Mouse (Mus musculus) cerebellum, postnatal 36 days (tissue): ENCODE measurements around the gene Cdkn1b.

Source experiments
- DNase-seq, 2 experiments: peaks; one replicate each; pipeline ENCODE4 v3.0.0; 2021 to 2022; ENCODE audit warnings: mixed read lengths in 2 of 2

Cdkn1b gene

DNA sequence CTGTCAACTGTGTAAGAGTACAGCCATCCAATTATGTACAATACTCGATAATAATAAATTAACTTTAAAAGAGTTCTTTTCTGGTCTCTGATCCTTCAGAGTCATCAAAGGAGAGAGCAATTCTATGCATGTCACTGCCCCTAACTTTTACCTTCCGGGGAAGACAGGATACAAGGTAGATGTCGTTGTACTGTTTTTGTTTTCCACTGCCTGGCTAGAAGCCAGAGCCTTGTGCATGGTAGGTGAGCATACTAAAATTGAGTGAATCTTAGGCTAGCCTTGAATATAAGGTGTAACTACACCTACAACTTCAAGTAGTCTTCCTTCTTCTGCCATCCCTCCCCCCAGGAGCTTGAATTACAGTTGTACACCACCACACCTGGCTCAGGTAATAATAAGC lies 10.9 kb downstream of the Cdkn1b start:
- DNase-seq, result no peak

DNA sequence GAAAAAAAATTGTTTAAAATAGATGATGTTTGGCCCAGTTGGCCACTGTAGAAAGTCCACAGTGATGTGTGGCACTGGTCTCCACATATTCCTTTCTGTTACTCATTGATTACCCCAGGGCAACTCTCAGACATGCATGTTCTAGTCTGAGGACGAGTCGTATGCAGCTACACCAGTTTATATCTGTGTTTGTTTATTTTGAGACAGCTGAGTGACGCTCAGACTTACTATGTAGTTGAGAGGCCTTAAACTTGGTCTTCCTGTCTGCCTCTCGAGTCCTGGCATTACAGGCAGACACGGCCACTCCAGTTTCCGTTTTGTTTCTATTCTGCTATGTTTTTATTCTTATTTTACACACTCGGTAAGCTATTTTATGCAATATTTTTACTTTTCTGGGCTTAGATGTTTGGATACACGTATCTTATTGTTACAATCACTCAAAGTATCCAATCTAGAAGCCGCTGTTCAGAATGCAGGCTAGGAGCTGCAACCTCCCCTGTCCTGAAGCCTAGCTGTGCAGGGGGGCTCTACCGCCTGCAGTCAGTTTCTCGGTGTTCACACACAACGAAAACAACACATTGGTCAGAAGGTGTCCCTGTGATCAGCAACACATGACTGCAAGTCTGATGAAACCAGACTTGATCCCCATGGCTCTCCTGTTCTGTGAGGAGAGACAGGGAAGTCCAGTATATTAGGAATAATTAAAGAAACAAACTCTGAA lies 12.4 kb downstream of the Cdkn1b start:
- no peak for DNase-seq

DNA sequence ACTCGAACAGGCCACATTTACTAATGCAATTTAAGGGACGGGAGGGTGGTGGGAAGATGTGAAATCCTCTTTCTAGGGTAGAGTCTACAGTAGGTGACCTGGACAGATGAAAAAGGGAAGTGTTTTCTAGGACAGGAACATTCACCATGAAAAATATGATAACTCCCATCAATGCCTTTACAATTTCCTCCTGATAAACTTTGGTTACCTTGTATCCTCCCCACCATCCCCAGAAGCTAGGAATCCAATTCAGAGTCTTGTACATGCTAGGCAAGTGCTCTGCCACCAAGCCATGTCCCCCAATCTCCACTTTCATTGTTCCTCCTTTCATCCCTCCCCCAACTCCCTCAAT lies 13.0 kb downstream of the Cdkn1b start:
- DNase-seq, result no peak

DNA sequence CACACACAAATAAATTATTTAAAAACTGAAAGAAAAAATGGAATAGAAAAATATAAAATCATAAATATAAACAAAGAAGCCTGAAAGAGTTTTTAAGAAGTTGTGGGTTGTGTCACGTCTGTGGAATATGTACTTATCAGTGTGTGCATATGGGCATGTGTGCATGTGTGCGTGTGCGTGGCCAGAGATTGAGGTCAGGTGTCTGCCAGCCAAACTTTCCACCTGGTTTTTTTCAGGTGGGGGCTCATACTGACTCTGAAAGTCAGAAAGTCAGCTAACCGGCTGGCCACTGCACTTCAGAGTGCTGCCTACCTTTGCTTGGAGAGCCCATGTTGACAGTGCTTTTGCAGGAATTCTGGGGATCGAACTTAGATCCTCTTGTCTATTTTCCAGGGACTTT lies 14.1 kb downstream of the Cdkn1b start:
- DNase-seq, result no peak

DNA sequence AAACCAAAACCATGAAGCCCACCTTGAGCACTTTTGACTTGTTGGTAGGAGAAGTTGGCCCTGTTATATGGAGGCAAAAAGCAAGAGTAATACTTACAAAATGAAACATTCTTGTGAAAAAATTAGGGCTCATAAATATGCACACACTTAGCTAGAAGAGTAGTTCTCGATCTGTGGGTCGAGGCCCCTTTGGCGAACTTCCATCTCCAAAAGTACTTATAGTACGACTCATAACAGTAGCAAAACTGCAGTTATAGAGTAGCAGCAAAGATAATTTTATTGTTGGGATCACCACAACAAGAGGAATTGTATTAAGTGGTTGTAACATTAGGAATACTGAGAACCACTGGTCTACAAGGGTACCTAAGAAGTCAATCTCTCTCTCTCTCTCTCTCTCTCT lies 19.6 kb downstream of the Cdkn1b start:
- DNase-seq, result no peak

DNA sequence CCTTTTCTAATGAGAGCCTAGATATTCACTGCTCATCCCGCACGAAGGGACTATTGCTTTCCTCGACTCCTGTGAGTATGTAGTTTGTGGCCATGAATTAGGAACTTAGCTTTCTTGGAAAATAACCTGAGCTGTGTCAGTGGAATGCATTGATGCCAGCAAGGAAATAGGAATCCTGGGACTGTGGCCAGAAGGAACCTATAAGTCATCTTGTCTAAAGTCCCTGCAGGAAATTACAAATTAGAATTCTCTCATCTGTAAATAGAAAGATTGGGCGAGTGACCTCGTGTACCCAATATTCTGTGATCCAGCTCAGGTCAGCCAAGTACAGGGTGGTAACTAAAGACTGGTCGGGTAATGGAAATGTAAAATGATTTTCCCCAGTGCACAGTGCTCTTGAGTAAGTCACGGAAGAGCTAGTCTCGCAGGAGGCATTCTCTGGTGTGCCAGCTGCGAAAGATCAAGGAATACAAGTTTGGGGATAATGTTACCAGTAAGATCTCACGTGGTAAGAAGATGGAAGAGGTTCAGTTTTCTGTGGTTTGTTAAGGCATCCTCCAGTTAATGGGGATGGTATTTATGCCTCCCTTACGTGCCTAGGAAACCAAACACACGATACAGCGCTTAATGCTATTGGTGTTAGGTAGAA lies 23.7 kb downstream of the Cdkn1b start:
- DNase-seq, result no peak

DNA sequence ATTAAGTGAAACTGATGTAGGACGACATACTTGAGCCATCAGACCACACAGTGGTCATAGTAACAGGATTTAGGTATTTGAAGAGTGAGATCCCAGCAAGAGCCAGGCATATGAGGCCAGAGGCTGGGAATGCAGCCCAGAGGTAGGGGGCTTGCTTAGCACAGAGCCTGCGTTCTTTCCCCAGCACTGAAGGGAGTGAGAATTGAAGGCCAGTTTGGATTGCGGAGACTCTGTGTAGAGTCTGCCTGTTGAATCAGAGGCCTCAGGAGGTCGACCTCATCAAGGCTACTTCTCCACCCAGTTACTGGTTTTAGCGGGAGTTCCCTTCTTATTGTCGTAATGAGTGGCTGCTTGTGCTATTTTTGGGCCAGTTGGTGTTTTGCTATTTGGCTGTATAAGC lies 25.9 kb downstream of the Cdkn1b start:
- no peak for DNase-seq

DNA sequence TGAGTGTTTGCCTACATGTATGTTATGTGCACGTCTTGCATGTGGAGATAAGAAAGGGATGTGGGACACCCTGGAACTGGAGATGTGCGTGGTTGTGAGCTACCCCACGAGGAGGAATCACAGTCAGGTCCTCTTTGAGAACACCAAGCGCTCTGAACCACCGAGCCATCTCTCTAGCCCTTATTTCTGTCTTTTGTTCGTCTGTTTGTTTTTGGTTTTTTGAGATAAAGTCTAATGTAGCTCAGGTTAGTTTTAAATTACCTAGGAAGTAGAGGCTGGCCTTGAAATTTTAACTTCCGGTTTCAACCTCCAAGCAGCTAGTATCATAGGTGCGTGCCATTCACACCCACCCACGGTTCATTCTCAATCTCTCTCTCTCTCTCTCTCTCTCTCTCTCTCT lies 26.7 kb downstream of the Cdkn1b start:
- DNase-seq, result no peak

DNA sequence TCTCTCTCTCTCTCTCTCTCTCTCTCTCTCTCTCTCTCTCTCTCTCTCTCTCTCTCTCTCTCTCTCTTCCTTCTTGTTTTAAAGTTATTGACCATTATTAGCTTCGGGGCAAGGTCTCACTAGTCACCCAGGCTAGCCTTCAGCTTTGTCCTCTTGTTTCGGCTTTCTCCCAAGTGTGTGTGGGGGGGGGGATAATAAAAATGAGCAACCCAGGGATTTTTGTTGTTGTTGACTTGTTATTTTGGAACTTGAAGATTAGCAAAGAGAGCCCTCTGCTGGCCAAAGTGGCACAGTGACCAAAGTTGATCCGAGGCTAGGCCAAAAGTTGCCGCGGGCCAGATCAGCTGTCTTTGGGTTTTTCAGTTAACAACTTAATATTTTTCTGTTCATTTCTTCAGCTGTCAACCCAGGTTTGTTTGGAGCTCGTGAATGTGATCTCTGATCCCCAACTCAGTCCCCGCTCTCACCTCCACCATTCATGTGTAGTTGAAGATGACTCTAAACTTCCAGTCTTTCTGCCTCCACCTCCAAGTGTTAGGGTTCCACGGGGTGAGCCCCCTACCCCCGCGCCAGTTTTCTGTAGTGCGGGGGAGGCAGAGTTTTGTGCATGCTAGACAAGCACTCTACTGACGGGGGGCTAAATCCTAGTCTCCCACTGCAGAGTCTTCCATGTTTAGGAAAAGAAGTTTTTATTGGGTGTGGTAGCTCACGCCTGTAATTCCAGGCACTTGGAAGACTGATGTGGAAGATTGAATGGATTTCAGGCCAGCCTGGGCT lies 27.3 kb downstream of the Cdkn1b start:
- peak; percentile 70 to 80 for DNase-seq

DNA sequence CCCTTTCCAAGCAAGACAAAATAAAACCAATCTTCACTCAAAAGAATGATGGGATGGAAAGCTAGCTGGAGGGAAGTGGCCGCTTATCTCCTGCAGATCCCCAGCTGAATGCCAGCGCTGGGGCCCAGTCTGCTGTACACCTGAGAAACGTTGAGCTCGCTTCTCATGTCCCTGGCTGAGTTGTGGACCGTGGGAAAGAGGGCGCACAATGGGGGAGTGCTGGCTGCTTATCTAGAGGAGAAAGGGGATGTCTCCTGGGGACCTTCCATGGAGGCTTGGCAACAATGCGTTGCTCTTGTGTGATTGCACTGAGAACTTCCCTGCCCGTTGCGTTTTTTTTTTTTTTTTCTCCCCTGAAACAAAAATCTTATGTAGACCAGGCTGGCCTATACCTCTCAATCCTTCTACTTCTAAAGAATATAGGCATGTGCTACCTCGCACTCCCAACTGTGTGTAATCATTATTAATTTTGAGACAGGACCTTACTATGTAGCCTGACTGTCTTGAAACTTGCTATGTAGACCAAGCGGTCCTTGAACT lies 28.4 kb downstream of the Cdkn1b start:
- DNase-seq, result no peak

DNA sequence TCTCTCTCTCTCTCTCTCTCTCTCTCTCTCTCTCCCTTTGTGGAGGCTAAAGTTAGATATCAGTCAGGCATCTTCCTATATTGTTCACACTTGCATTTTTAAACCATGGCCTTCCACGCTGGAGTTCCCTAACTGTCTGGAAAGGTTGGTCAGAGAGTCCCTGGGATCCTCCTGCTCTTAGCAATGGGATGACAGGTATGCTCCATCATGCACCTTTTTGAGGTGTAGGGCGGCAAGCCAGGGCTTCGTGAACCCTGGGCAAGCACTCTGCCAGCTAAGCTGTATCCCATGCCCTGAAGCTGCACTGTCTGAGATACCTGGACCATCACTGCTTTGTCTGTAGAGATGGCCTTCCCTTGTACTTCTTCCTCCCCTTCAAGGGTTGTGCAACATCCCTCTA lies 29.0 kb downstream of the Cdkn1b start:
- DNase-seq, result no peak

DNA sequence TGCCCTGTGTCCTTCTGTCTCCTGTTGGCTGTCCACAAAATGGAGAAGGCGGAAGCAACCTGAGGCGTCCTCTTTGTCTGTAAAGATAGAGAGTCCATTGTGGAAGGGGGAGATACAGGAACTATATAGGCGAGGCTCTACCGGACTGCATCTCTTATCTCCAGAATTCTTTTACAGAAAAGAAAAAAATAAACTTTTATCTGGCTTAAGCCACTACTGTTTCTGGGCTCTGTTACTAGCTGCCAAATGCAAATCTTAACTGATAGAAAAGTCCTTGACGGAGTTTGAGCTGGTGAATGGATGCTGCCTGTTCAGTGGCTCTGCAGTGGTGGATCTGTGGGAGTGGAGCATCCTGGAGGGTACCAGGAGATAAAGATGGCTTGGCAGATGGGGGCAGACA lies 31.2 kb downstream of the Cdkn1b start:
- DNase-seq, result no peak

DNA sequence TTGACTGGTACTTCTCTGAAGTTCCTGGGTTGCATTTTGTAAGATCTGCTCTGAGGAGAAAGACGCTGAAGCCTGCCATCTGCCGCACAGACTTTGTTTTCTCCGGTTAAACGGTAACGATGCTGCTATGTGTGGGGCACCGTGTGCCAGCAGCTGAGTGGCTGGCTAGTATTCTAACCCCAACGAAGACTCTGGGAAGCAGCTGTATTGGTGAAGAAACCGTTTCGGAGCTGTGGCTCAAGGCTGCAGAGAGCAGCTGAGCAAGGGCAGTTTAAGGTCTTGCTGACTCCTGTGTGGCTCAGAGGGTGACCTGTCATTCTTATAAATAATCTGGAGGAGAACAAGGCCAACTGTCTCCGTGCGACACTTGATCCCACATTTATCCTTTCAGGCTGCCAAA lies 33.8 kb downstream of the Cdkn1b start:
- peak in 1 of 2 experiments; percentile 12 for DNase-seq

DNA sequence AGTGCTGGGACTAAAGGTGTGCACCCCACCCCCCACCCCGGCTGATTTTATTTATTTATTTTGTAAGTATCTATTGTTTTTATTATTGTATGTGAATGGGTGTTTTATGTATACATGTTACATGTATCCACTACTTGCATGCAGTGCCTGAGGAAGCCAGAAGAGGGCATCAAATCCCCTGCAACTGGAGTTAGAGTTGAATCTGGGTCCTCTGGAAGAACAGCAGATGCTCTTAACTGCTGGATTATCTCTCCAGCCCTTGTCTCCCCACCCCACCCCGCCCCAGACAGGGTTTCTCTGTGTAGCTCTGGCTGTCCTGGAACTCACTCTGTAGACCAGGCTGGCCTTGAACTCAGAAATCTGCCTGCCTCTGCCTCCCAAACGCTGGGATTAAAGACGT lies 36.2 kb downstream of the Cdkn1b start:
- no peak for DNase-seq

DNA sequence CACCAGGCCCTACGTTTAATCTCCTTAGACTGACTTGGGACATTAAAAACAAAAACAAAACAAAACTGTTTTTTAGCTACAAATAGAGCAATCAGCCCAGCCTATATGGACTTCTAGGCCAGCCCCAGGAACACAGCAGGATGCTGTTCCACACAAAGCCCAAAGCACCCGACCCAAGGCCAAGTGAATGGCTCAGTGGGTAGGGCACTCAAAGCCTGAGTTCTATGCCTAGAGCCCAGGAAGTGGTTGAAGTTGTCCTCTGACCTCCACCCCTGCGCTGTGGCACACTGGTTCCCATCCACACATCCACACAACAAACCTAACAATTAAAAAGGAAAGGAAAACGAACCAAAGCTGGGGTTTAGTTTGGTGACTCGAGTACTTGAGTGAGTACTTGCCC lies 41.1 kb downstream of the Cdkn1b start:
- DNase-seq, result no peak

DNA sequence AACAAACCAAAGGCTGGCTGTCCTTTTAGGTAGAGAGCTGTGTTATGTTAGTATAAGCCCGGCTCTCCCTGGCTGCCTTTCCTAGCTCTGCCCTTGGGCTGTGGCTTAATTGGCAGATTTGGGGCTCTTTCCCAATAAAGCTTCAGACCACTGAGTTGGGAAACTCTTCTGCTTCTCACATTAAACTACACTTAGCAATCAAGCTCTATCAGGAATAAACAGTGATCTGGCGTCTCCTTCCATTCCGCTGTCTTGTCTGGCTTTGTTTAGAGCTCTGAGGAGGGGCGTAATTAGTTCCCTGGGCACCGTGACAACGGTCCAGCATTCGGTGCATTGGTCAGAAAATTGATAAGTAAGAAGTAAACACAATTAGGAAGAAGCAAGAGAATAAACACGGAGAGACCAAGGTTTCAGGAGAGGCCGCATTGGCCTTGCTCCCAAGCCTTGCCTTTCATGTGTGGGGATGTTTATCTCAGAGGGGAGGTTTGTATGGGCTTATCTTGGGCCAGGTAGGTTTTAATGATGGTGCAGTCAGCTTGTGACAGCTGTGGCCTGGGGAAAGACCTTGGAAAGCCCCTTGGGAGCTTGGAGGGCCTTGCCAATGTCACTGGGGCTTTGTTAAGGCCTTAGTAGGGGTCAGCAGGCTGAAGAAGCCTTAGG lies 41.8 kb downstream of the Cdkn1b start:
- DNase-seq, result no peak

DNA sequence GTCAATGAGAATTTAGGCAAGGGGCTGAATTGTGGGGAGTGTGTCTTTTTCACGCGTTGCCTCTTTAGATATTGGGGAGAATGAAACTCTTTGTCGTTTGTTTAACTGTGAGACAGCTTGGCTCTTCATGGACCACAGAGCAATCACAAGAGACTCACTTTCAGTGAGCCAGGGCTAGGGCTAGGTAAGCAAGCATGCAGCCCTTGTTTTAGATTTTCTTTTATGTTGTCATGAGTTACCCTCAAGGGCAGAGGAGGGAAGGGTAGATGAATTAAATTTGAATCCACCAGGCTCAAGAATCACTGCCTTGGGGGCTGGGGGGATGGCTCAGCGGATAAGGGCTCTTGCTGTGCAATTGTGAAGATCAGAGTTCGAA lies 42.3 kb downstream of the Cdkn1b start:
- DNase-seq, result no peak

DNA sequence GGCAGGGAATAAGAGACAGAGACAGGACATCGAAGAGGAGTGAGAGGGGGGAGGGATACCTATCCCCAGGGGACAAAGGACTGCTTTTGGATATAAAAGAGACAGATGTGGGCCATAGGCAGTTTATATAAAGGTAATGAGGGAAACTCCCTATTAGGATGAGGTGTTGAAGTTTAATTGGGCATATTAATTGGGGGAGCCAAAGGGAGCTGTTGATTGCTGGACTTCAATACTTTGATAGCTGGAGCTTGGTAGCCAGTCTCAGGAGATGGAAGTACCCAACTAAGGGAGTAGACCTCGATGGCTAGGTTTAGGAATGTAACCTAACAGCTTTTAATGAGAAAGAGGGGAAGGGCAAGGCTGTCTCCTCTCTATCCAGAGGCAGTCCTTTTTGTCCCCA lies 43.7 kb downstream of the Cdkn1b start:
- DNase-seq, result no peak

DNA sequence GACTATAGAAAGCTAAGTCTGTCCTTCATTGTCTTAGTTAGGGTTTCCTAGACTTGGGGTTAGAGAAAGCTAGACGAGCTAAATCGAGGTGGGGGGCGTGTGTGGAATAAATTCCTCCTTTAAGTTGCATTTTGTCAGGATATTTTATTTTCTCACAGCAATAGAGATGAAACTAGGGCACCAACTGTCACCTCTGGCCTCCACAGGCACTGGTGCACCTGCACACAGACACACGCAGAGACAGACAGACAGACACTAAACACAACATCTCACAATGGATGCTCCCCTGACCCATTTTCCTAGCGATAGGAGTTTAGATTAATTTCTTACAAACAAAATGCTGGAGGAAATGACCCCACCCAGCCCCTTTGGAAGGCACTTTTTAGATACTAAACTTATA lies 46.5 kb downstream of the Cdkn1b start:
- no peak for DNase-seq

DNA sequence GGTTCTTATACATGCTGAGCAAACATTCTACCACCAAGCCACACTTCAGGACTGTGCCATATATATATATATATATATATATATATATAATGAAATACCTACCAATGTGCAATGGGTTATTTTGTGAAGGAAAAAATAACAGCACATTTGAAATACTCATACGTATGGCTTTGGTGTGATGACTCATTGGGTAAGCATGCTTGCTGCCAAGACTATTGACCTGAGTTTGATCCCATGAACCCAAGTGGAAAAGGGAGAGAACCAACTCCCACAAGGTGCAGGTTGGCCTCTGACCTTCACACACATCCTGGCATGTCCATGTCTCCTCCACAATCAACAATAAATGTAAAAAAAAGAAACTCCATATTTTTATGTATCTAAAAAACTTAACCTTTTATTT lies 48.1 kb downstream of the Cdkn1b start:
- no peak for DNase-seq

DNA sequence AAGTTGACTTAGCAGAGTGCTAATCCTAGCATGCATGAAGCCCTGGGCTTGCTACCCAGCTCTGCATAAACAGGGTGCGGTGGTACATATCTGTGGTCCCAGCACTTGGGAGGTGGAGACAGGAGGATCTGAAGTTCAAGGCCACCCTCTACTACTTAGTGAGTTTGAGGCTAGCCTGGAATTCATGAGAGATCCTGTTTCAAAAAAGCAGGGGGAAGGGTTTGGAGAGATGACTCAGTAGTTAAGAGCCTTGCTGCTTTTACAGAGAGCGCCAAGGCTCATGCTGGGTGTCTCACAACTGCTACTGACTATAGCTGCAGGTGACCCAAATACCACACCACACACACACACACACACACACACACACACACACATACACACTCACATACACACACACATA lies 49.3 kb downstream of the Cdkn1b start:
- DNase-seq, result no peak

DNA sequence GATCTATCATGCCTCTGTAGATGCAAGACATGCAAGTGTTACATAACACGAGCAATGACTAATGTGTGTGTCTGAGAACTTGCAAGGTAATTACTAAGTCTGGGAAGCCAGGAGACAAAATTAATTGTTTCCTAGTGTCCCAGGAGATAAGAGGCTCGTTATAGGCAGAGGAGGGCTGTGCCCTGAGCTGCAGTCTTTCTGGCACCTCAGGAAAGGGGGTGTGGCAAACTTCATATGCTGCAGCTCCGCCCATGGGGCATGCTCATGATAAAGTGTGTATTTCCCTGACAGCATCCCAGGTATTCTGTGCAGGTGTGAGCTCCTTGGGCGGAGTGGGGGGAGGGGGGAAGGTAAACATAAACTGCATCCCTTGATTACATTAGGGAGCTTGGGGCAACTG lies 51.9 kb downstream of the Cdkn1b start:
- DNase-seq, result no peak
